Mouse (Mus musculus) liver, postnatal 0 days (tissue): ENCODE results near the gene Osbpl9. TPM values are rescaled to one million over a fixed set of nuclear protein-coding genes. Genes with fewer than 3 reads are reported as not detected.

Experiments used
- ATAC-seq: fragments of 200-750 bp; cut with Nextera tagmentation; 2 replicates; pipeline ENCODE4 v1.8.0; 2017; ENCODE audit warnings: mild to moderate bottlenecking, moderate library complexity
- DNase-seq: peaks from one replicate; pipeline ENCODE4 v3.0.0-alpha.2; 2016
- H3K27ac ChIP-seq: fragments of 300-500 bp; sonication (generic); 2 replicates; pipeline ENCODE4 v1.5.1; 2014; ENCODE audit warnings: antibody characterized with exemption, moderate library complexity, mild to moderate bottlenecking, low read depth
- H3K27me3 ChIP-seq: fragments of 300-500 bp; sonication (generic); 2 replicates; pipeline ENCODE4 v1.6.1; 2014; ENCODE audit warnings: low read length, control low read depth, mixed read lengths; ENCODE audit not compliant: insufficient read depth
- H3K36me3 ChIP-seq: fragments of 300-500 bp; sonication (generic); replicated peaks from 2 replicates; pipeline ENCODE4 v1.6.1; 2014; ENCODE audit warnings: mild to moderate bottlenecking, control low read depth, low read length, moderate library complexity, mixed read lengths; ENCODE audit not compliant: insufficient read depth
- H3K4me1 ChIP-seq: fragments of 300-500 bp; sonication (generic); 2 replicates; pipeline ENCODE4 v1.6.1; 2014; ENCODE audit warnings: antibody characterized with exemption, mild to moderate bottlenecking, control low read depth; ENCODE audit not compliant: insufficient read depth
- H3K4me2 ChIP-seq: fragments of 300-500 bp; sonication (generic); 2 replicates; pipeline ENCODE4 v1.6.1; 2014; ENCODE audit warnings: low read depth, mild to moderate bottlenecking, low read length, moderate library complexity, mixed read lengths
- H3K4me3 ChIP-seq: fragments of 300-500 bp; sonication (generic); 2 replicates; pipeline ENCODE4 v1.5.1; 2014; ENCODE audit warnings: low read depth, low read length
- H3K9ac ChIP-seq: fragments of 300-500 bp; sonication (generic); replicated peaks from 2 replicates; pipeline ENCODE4 v1.6.1; 2014; ENCODE audit warnings: mild to moderate bottlenecking, moderate library complexity
- H3K9me3 ChIP-seq: fragments of 300-500 bp; sonication (generic); 2 replicates; pipeline ENCODE4 v1.6.1; 2016; ENCODE audit warnings: mild to moderate bottlenecking, control low read depth, low read length, mixed read lengths
- CTCF ChIP-seq: sonication (generic); IDR thresholded peaks from 2 replicates; pipeline ENCODE4 v1.5.1; 2016; ENCODE audit warnings: antibody characterized with exemption, low read depth
- EP300 ChIP-seq: IDR thresholded peaks from 2 replicates; pipeline ENCODE4 v1.6.1; 2016; ENCODE audit warnings: antibody characterized with exemption, low read depth, mild to moderate bottlenecking
- WGBS: fragments of 180-500 bp; shearing (Covaris S2); extraction: QIAGEN DNeasy Blood & Tissue Kit; methylation state at CpG from one replicate; pipeline ENCODE4 v1.1.7; 2014; ENCODE audit not compliant: insufficient replicate concordance; 5-methylcytosine and 5-hydroxymethylcytosine counted together
- polyA plus RNA-seq: library from polyadenylated mRNA; unstranded; fragments of >200 nt; fragmentation: Nextera tagmentation; extraction: Ambion mirVana; gene quantifications from 2 replicates; pipeline ENCODE4 v1.2.1, GENCODE M21; 2015

The Osbpl9 gene
- polyA plus RNA-seq, 1 experiment from 2014 or later: 28.2 TPM

DNA sequence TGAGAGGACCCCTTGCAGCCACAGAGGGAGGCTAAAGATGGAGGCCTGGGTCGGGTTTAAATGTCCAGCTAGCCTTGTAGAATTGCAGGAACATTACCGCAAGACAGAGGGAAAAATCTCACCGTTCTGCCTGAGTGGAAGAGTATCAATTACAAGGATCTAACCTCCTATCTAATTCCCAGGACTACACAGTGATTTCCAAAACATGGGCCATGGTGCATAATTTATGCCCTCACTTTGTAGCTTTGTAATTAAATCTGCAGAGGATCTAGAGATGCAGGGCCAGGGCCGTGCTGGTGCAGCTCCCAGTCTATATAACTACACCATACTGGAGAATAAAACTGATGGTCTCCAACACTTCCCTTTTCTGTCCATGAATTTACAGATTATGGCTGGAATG lies 8.8 kb upstream of the Osbpl9 start:
- DNase-seq (no peak), ATAC-seq (no peak)
- Histone ChIP-seq H3K4me3 (no peak overlapping the region), H3K9me3 (no peaks in the 10 kb centered on the region), H3K9ac (no peak overlapping the region), H3K27ac (no peak overlapping the region), H3K27me3 (no peaks in the 10 kb centered on the region), H3K36me3 (no peaks in the 10 kb centered on the region), H3K4me1 (peaks cover 16% of the 10 kb centered on the region), H3K4me2 (no peak overlapping the region)
- TF ChIP-seq CTCF (no peak), EP300 (no peak)
- WGBS: 73% methylated on average over 4 of the region's 4 CpGs

DNA sequence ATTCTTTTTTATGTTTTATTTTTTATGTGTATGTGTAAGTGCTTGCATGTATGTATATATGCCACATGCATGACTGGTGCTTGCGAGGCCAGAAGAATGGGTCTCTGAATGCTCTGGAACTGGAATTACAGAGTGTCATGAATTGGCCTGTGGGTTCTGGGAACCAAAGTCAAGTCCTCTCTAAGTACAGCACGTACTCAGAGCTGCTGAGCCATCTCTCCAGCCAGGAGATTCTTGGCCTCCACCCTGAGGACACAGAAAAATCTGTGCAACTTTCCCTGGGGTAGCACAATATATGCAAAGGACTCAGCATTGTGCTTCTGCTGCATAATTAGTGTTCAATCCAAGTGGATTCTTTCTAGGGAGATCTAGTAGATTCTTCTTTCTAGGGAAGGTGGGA lies 8.2 kb upstream of the Osbpl9 start:
- Histone ChIP-seq H3K4me2 (no peak overlapping the region), H3K36me3 (no peaks in the 10 kb centered on the region), H3K27me3 (no peaks in the 10 kb centered on the region), H3K9me3 (no peaks in the 10 kb centered on the region), H3K9ac (no peak overlapping the region), H3K27ac (no peak overlapping the region), H3K4me1 (peaks cover 19% of the 10 kb centered on the region), H3K4me3 (no peak overlapping the region)
- WGBS: 75% methylated on average over 2 of the region's 2 CpGs
- no peak for TF ChIP-seq EP300
- no peak for TF ChIP-seq CTCF
- DNase-seq (no peak), ATAC-seq (no peak)

DNA sequence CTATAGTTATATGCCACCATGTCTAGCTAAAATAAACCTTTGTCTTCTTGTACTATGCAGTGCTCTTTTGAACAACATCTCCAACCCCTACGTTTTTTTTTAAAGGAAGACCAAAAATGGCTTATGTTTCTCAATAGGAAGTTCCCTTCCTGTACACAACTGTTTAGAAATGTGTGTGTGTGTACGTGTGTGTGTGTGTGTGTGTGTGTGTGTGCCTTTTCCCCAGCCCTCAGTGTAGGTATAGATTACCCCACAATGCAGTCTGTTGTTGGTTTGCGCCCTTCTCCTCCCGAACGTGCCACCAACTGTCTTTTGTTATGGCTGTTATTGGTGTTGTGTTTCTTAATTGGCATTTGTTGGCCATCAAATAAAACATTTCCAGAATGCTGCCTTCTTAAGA lies 5.5 kb upstream of the Osbpl9 start:
- TF ChIP-seq EP300 (no peak), CTCF (no peak)
- WGBS: 52% methylated on average over 5 of the region's 5 CpGs

DNA sequence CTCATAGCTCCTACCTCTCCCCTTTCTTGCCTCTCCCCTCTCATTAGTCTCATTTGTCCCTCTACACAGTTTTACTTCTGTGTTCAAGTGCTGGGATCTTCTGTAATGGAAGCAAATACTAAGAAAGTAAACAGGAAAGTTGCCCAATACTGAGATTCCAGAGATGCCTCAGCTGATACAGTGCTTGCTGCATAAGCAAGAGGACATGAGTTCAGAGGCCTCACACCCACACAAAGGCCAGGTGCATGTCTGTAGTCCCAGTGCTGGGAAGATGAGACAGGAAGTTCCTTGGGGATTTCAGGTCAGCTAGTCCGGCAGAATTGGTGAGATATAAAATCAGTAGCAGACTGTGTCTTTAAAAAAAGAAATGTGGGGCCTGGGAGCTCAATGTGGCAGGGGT lies 2.3 kb upstream of the Osbpl9 start:
- Histone ChIP-seq H3K4me1 (peaks cover 39% of the 10 kb centered on the region), H3K36me3 (no peaks in the 10 kb centered on the region), H3K4me3 (no peak overlapping the region), H3K9ac (no peak overlapping the region), H3K4me2 (no peak overlapping the region), H3K9me3 (no peaks in the 10 kb centered on the region), H3K27ac (peak overlapping the region; percentile 51; the same call in 1 of the 2 replicates), H3K27me3 (no peaks in the 10 kb centered on the region)
- DNase-seq (no peak), ATAC-seq (no peak)
- TF ChIP-seq EP300: no peak
- TF ChIP-seq CTCF: no peak
- 47% methylated on average over 1 of the region's 1 CpGs for WGBS

More for the DNA sequence above, 5.5 kb upstream of the Osbpl9 start:
- Histone ChIP-seq H3K4me1 (peaks cover 26% of the 10 kb centered on the region), H3K4me3 (no peak overlapping the region), H3K36me3 (no peaks in the 10 kb centered on the region), H3K27me3 (no peaks in the 10 kb centered on the region), H3K9ac (no peak overlapping the region), H3K4me2 (no peak overlapping the region), H3K9me3 (no peaks in the 10 kb centered on the region), H3K27ac (no peak overlapping the region)
- ATAC-seq (no peak), DNase-seq (peak; percentile 22)

DNA sequence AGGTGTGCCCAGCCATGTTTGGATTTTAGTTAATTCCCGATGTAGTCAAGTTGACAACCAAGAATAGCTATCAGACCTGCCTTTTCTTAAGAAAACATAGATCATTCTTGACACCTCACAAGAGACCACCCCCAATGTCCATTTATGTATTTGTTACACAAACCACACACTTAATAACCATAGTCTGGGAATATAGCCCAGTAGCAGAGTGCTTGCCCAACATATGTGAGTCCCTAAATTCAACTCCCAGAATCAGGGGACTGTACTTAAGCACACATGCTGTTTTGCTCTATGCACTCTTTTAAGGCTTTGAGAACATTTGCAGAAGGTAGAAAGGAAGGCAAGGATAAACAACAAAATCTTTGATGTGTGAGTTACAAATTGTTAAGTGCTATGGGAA lies 1.9 kb upstream of the Osbpl9 start:
- Histone ChIP-seq H3K4me2 (no peak overlapping the region), H3K27ac (no peak overlapping the region), H3K4me3 (no peak overlapping the region), H3K36me3 (no peaks in the 10 kb centered on the region; the same call in 1 of the 2 replicates), H3K9ac (no peak overlapping the region), H3K9me3 (no peaks in the 10 kb centered on the region), H3K4me1 (peaks cover 39% of the 10 kb centered on the region), H3K27me3 (no peaks in the 10 kb centered on the region)
- WGBS: 83% methylated on average over 1 of the region's 1 CpGs
- TF ChIP-seq CTCF: no peak
- DNase-seq (no peak), ATAC-seq (no peak)

DNA sequence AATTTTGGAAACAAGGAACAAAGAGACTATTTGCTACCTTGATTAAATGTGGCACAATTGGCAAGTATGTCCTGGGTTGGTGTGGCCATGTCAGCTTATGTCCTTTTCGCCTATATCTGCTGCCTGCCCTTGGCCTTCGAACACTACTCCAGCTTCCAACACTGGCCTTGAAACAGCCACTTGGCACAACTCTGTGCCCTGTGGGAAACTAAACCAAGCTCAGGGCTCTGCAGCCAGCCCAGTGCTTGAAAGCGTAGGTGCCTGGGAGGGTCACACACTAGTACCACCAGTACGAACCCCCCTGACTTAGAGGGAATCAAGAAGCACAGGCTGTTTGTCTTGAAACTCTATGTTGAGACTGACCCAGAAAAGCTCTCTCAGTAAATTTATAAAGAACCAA lies 3.0 kb downstream of the Osbpl9 start:
- Histone ChIP-seq H3K9me3 (no peaks in the 10 kb centered on the region), H3K4me1 (peaks cover 13% of the 10 kb centered on the region), H3K4me3 (no peak overlapping the region), H3K27ac (no peak overlapping the region), H3K27me3 (no peaks in the 10 kb centered on the region), H3K4me2 (no peak overlapping the region), H3K9ac (no peak overlapping the region), H3K36me3 (no peaks in the 10 kb centered on the region; the same call in 1 of the 2 replicates)
- TF ChIP-seq CTCF: no peak
- no peak for TF ChIP-seq EP300
- whole genome bisulfite sequencing: 87% methylated on average over 4 of the region's 4 CpGs
- no peak for ATAC-seq
- DNase-seq: no peak
